Mouse (Mus musculus): ENCODE measurements around the gene Il1r2. TPM values are rescaled to one million over a fixed set of nuclear protein-coding genes. Genes with fewer than 3 reads are reported as not detected.

Gene Il1r2
- polyA plus RNA-seq (2016; fragmentation: Nextera tagmentation; extraction: Ambion mirVana): 0.27 TPM in 1 of 2 replicates, not detected in the other

DNA sequence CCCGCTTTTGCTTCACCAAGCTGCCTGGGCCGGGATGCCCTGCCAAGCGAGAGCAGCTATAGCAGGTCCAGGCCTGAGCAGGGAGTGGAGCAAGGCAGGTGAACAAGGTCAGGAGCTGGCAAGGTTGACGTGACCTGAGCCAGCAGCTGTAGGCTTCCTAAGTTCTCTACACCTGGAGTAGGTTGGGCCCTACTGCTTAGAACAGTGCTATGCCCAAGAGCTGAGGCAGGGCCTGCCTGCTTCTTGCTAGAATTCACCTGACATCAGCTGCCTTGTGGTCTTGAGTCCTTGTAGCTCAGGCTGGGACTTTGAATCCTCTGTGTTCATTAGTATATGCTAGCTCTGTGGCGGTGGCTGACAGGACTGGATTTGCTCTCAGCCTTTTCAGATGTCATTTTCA is at the start of gene Il1r2:
TSS of gene Il1r2 (plus strand) at position 301 of the 400 bp plus-strand sequence.
- 87% methylated on average over 5 of the region's 5 CpGs for WGBS
- H3K9me3 ChIP-seq: no peaks in the 10 kb centered on the region
- peaks cover 18% of the 10 kb centered on the region for H3K4me1 ChIP-seq (replicated peaks)
- H3K36me3 ChIP-seq: no peaks in the 10 kb centered on the region
- no peaks in the 10 kb centered on the region for H3K27me3 ChIP-seq (ENCODE audit: insufficient read depth, poor library complexity, severe bottlenecking)
- H3K27ac ChIP-seq: peak within 1 kb of the TSS; percentile 53; the same call in 1 of the 2 replicates
- no peak for DNase-seq (ENCODE audit: low spot score)
- H3K4me3 ChIP-seq: no peak within 1 kb of the TSS

GRCm38 (mm10) chr1:40024554-40025320 is 49.1 kb upstream of the Il1r2 start:
- peaks cover 88% of the 10 kb centered on the region for H3K36me3 ChIP-seq

DNA sequence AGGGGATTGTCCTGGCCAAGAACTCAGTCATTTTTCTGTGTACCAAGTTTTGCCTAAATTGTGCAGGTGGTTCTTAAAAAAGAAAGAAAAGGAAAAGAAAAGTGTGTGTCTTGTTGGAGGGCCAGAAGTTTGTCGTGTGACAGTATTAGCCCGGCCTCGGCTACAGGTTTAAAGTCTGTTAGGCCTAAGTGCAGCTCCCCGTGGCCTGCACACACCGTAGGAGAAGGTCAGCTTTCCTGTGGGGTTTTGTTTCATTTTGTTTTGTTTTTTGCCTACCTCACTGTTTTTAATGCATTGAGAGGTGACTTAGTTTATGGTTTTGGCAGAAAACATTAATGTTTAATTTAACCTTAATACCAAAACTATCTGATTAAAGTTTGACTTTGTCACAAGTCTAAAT is 48.5 kb upstream of the Il1r2 start:
- H3K36me3 ChIP-seq: peaks cover 81% of the 10 kb centered on the region
- no peaks in the 10 kb centered on the region for H3K27me3 ChIP-seq (ENCODE audit: insufficient read depth, poor library complexity, severe bottlenecking)
- H3K27ac ChIP-seq: no peak overlapping the region
- no peaks in the 10 kb centered on the region for H3K4me1 ChIP-seq (replicated peaks)
- H3K9me3 ChIP-seq: no peaks in the 10 kb centered on the region
- no peak overlapping the region for H3K4me3 ChIP-seq
- DNase-seq (ENCODE audit: low spot score): no peak
- 95% methylated on average over 5 of the region's 5 CpGs for WGBS

More at GRCm38 (mm10) chr1:40024554-40025320, 49.1 kb upstream of the Il1r2 start:
- no peak for DNase-seq (ENCODE audit: low spot score)
- H3K4me3 ChIP-seq: no peak overlapping the region
- 91% methylated on average over 27 of the region's 27 CpGs for WGBS
- H3K27me3 ChIP-seq (ENCODE audit: insufficient read depth, poor library complexity, severe bottlenecking): no peaks in the 10 kb centered on the region
- no peaks in the 10 kb centered on the region for H3K4me1 ChIP-seq (replicated peaks)
- H3K9me3 ChIP-seq: no peaks in the 10 kb centered on the region
- H3K27ac ChIP-seq: no peak overlapping the region

- WGBS: 82% methylated on average over 7 of the region's 7 CpGs
- Histone ChIP-seq H3K27me3 (ENCODE audit: insufficient read depth, poor library complexity, severe bottlenecking) (no peaks in the 10 kb centered on the region), H3K4me1 (replicated peaks) (no peaks in the 10 kb centered on the region), H3K4me3 (no peak overlapping the region), H3K36me3 (peaks cover 64% of the 10 kb centered on the region), H3K27ac (no peak overlapping the region), H3K9me3 (no peaks in the 10 kb centered on the region)
- no peak for DNase-seq (ENCODE audit: low spot score)
Observed at GRCm38 (mm10) chr1:40027116-40027620, 46.7 kb upstream of the Il1r2 start.

DNA sequence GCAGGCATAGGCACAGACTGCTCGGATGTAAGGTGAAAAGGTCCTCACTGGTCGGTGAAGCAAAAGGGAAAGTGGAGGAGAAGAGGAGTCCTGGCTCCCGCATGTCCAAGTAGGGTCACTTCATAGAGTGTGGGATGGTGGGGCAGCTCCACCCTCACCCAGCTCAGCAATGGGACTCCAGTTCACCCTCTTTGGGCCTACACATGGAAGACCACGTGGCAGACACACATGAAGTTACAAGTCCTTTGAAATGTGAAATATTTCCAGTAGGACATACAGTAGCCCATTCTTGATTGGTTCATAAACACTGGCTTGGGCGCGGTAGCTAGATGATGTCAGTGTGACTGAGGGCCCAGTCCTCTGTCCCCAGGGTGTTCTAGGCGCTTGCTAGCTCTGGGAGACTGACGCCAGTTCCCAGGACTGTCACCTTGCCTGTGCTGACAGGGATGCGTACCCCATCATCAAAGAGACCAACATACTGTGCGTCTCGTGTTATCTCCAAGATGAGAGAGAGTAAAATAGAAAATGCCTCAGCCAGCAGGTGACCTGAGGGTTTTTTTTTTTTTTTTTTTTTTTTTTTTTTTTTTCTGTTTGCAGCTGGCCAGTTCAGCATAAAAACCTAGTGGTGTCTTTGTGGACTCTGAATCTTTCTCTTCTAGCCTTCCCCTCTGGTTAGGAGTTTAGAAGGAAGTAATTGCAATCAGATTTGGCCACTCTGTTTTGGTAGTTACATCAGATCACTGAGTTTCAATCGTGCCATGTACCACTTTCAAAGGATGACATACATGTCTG is 45.5 kb upstream of the Il1r2 start:
- Histone ChIP-seq H3K9me3 (no peaks in the 10 kb centered on the region), H3K4me1 (replicated peaks) (no peaks in the 10 kb centered on the region; the same call in 1 of the 2 replicates), H3K4me3 (no peak overlapping the region), H3K27me3 (ENCODE audit: insufficient read depth, poor library complexity, severe bottlenecking) (no peaks in the 10 kb centered on the region), H3K36me3 (peaks cover 51% of the 10 kb centered on the region), H3K27ac (no peak overlapping the region)
- WGBS: 87% methylated on average over 12 of the region's 12 CpGs
- DNase-seq (ENCODE audit: low spot score): no peak

GRCm38 (mm10) chr1:40029597-40029996 is 44.3 kb upstream of the Il1r2 start:
- WGBS: 95% methylated on average over 5 of the region's 5 CpGs

GRCm38 (mm10) chr1:40030287-40030975 is 43.4 kb upstream of the Il1r2 start:
- 87% methylated on average over 14 of the region's 14 CpGs for WGBS
- H3K9me3 ChIP-seq: no peaks in the 10 kb centered on the region
- DNase-seq (ENCODE audit: low spot score): no peak
- H3K4me1 ChIP-seq (replicated peaks): no peaks in the 10 kb centered on the region; the same call in 1 of the 2 replicates
- no peaks in the 10 kb centered on the region for H3K27me3 ChIP-seq (ENCODE audit: insufficient read depth, poor library complexity, severe bottlenecking)
- no peak overlapping the region for H3K27ac ChIP-seq
- H3K36me3 ChIP-seq: peaks cover 31% of the 10 kb centered on the region
- H3K4me3 ChIP-seq: no peak overlapping the region

More at GRCm38 (mm10) chr1:40029597-40029996, 44.3 kb upstream of the Il1r2 start:
- peaks cover 40% of the 10 kb centered on the region for H3K36me3 ChIP-seq
- no peaks in the 10 kb centered on the region; the same call in 1 of the 2 replicates for H3K4me1 ChIP-seq (replicated peaks)
- no peak overlapping the region for H3K4me3 ChIP-seq
- H3K27me3 ChIP-seq (ENCODE audit: insufficient read depth, poor library complexity, severe bottlenecking): no peaks in the 10 kb centered on the region
- H3K27ac ChIP-seq: no peak overlapping the region
- no peaks in the 10 kb centered on the region for H3K9me3 ChIP-seq
- DNase-seq (ENCODE audit: low spot score): no peak

- Histone ChIP-seq H3K27ac (no peak overlapping the region), H3K27me3 (ENCODE audit: insufficient read depth, poor library complexity, severe bottlenecking) (no peaks in the 10 kb centered on the region), H3K4me3 (no peak overlapping the region), H3K36me3 (peaks cover 26% of the 10 kb centered on the region), H3K9me3 (no peaks in the 10 kb centered on the region), H3K4me1 (replicated peaks) (no peaks in the 10 kb centered on the region; the same call in 1 of the 2 replicates)
- 94% methylated on average over 8 of the region's 8 CpGs for WGBS
- no peak for DNase-seq (ENCODE audit: low spot score)
Observed at GRCm38 (mm10) chr1:40030976-40031356, 42.9 kb upstream of the Il1r2 start.

DNA sequence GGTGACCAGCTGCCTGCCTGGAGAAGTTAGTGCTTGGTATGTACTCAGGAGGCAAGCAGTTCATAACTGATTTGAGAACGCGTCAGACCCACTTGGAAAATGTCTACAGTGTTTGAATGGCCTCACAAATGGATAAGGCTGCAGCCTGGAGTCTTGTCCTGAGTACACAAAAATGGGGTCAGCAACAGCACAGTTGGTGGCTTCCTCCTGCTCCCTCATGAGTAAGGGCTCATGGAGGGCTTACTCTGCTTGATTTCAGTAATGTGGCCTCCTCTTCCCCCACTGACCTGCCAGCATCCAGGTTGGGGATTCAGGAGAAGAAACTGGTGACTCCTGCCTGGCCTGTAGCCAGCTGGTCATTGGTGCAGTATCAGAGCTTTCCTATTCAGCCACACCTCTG is 42.3 kb upstream of the Il1r2 start:
- Histone ChIP-seq H3K9me3 (no peaks in the 10 kb centered on the region), H3K36me3 (peaks cover 19% of the 10 kb centered on the region), H3K4me3 (no peak overlapping the region), H3K4me1 (replicated peaks) (no peaks in the 10 kb centered on the region; the same call in 1 of the 2 replicates), H3K27me3 (ENCODE audit: insufficient read depth, poor library complexity, severe bottlenecking) (no peaks in the 10 kb centered on the region), H3K27ac (no peak overlapping the region)
- 95% methylated on average over 2 of the region's 2 CpGs for WGBS
- DNase-seq (ENCODE audit: low spot score): no peak

- Histone ChIP-seq H3K27ac (no peak overlapping the region), H3K27me3 (ENCODE audit: insufficient read depth, poor library complexity, severe bottlenecking) (no peaks in the 10 kb centered on the region), H3K9me3 (no peaks in the 10 kb centered on the region), H3K4me1 (replicated peaks) (no peaks in the 10 kb centered on the region; the same call in 1 of the 2 replicates), H3K4me3 (no peak overlapping the region), H3K36me3 (peaks cover 2% of the 10 kb centered on the region; the same call in 1 of the 2 replicates)
- WGBS: 87% methylated on average over 4 of the region's 4 CpGs
- DNase-seq (ENCODE audit: low spot score): no peak
Observed at GRCm38 (mm10) chr1:40033315-40033714, 40.6 kb upstream of the Il1r2 start.

GRCm38 (mm10) chr1:40033743-40034420 is 40.0 kb upstream of the Il1r2 start:
- Histone ChIP-seq H3K36me3 (no peaks in the 10 kb centered on the region), H3K4me1 (replicated peaks) (no peaks in the 10 kb centered on the region; the same call in 1 of the 2 replicates), H3K27ac (no peak overlapping the region), H3K4me3 (no peak overlapping the region), H3K27me3 (ENCODE audit: insufficient read depth, poor library complexity, severe bottlenecking) (no peaks in the 10 kb centered on the region), H3K9me3 (no peaks in the 10 kb centered on the region)
- 78% methylated on average over 12 of the region's 12 CpGs for WGBS
- DNase-seq (ENCODE audit: low spot score): no peak

DNA sequence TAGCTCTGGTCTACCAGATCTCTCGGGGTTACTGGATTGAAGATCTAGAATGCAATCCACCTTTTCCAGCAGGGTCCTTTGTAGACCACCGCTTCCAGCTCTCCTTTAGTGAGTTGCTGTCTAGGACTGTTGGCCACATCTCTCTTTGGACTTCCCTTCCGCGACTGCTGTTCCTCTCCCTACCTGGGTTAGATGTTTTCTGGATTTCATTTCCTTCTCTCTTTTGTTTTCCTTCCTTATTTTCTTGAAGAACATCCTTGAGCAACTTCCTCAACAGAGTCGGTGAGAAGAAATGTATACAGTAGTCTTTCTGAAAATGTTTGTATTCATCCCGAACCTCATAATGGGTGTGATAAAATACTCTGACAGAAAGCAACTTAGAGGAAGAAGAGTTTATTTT is 36.0 kb upstream of the Il1r2 start:
- DNase-seq (ENCODE audit: low spot score): no peak
- H3K36me3 ChIP-seq: no peaks in the 10 kb centered on the region
- H3K4me1 ChIP-seq (replicated peaks): no peaks in the 10 kb centered on the region; the same call in 1 of the 2 replicates
- WGBS: 93% methylated on average over 6 of the region's 6 CpGs
- no peak overlapping the region for H3K4me3 ChIP-seq
- H3K27ac ChIP-seq: no peak overlapping the region
- no peaks in the 10 kb centered on the region for H3K27me3 ChIP-seq (ENCODE audit: insufficient read depth, poor library complexity, severe bottlenecking)
- H3K9me3 ChIP-seq: no peaks in the 10 kb centered on the region
